ENCODE assay signal across 16 mouse cellular contexts in genomic region chr8:116649975-116650725, GRCm38 (mm10).
"Had no signal": no experiment of that assay in that cellular context is flagged by ENCODE, and none has a peak within 500 bp of the region (broad histone marks: within the 10 kb centered on the region; RNA-seq: fewer than 3 reads in every experiment).

No protein-coding gene starts in this region.

- H3K9me3 ChIP-seq: lung, embryonic 15.5 days; midbrain, embryonic 13.5 days; midbrain, embryonic 15.5 days; neural tube, embryonic 12.5 days; stomach, embryonic 15.5 days had no signal

- H3K27me3 ChIP-seq: lung, embryonic 15.5 days; megakaryocyte, embryonic 14.5 days; midbrain, embryonic 13.5 days; midbrain, embryonic 15.5 days; neural tube, embryonic 12.5 days; stomach, embryonic 15.5 days had no signal

- H3K36me3 ChIP-seq: lung, embryonic 15.5 days; midbrain, embryonic 13.5 days; midbrain, embryonic 15.5 days; neural tube, embryonic 12.5 days; stomach, embryonic 15.5 days had no signal

- H3K4me3 ChIP-seq: lung, embryonic 15.5 days; megakaryocyte, embryonic 14.5 days; midbrain, embryonic 13.5 days; midbrain, embryonic 15.5 days; neural tube, embryonic 12.5 days; stomach, embryonic 15.5 days had no signal

- H3K4me2 ChIP-seq: lung, embryonic 15.5 days; midbrain, embryonic 11.5 days; midbrain, embryonic 13.5 days; midbrain, embryonic 15.5 days; neural tube, embryonic 12.5 days; stomach, embryonic 15.5 days had no signal

- H3K4me1 ChIP-seq: lung, embryonic 15.5 days; megakaryocyte, embryonic 14.5 days; midbrain, embryonic 15.5 days; neural tube, embryonic 12.5 days; stomach, embryonic 15.5 days had no signal

- H3K9ac ChIP-seq: lung, embryonic 15.5 days; midbrain, embryonic 13.5 days; midbrain, embryonic 15.5 days; neural tube, embryonic 12.5 days; stomach, embryonic 15.5 days had no signal

- DNase-seq: lung, adult 2 months; lung, postnatal 14 days; lung, postnatal 36 days; right cerebral cortex, postnatal 14 days; thymus, adult 2 months; thymus, postnatal 36 days had no signal

- H3K27ac ChIP-seq: lung, embryonic 15.5 days; macrophage; midbrain, embryonic 13.5 days; midbrain, embryonic 15.5 days; neural tube, embryonic 12.5 days; stomach, embryonic 15.5 days; stomach, postnatal 0 days had no signal

- ATAC-seq: lung, postnatal 0 days; midbrain, embryonic 13.5 days; midbrain, embryonic 15.5 days had no signal
